Mouse (Mus musculus): ENCODE measurements around the gene Dhrs4. TPM values are rescaled to one million over a fixed set of nuclear protein-coding genes. Genes with fewer than 3 reads are reported as not detected.

Dhrs4 gene
- total and polyA plus RNA-seq, 2 experiments from 2014 or later = 15.8 to 29.6 TPM

GRCm38 (mm10) chr14:55477829-55478228 lies 729 bp upstream of the Dhrs4 start:
- Histone ChIP-seq H3K4me2 (ENCODE audit: low read depth, low read length) (no peak overlapping the region), H3K36me3 (ENCODE audit: insufficient read depth, low read length) (no peaks in the 10 kb centered on the region), H3K27me3 (ENCODE audit: insufficient read depth, low read length) (no peaks in the 10 kb centered on the region), H3K27ac (no peak overlapping the region), H3K9me3 (ENCODE audit: low read length) (no peaks in the 10 kb centered on the region), H3K4me1 (ENCODE audit: insufficient read depth, low read length) (no peaks in the 10 kb centered on the region), H3K4me3 (ENCODE audit: low read length) (no peak overlapping the region), H3K9ac (replicated peaks; ENCODE audit: low read length) (no peak overlapping the region)
- WGBS = 92% methylated on average over 5 of the region's 5 CpGs
- DNase-seq (ENCODE audit: low spot score) = no peak
- no peak for ATAC-seq
- TF ChIP-seq CTCF (IDR thresholded peaks at IDR 0.05; ENCODE audit: low read depth) = no peak

- Histone ChIP-seq H3K9me3 (ENCODE audit: low read length) (no peaks in the 10 kb centered on the region), H3K4me3 (ENCODE audit: low read length) (no peak overlapping the region), H3K9ac (replicated peaks; ENCODE audit: low read length) (no peak overlapping the region), H3K27me3 (ENCODE audit: insufficient read depth, low read length) (no peaks in the 10 kb centered on the region), H3K27ac (no peak overlapping the region), H3K36me3 (ENCODE audit: insufficient read depth, low read length) (no peaks in the 10 kb centered on the region), H3K4me2 (ENCODE audit: low read depth, low read length) (no peak overlapping the region), H3K4me1 (ENCODE audit: insufficient read depth, low read length) (no peaks in the 10 kb centered on the region)
- WGBS = 95% methylated on average over 10 of the region's 10 CpGs
- DNase-seq (ENCODE audit: low spot score) (no peak), ATAC-seq (no peak)
- no peak for TF ChIP-seq CTCF (IDR thresholded peaks at IDR 0.05; ENCODE audit: low read depth)
These were observed 1.1 kb downstream of the Dhrs4 start for GRCm38 (mm10) chr14:55479629-55480028.

GRCm38 (mm10) chr14:55484430-55485085 lies 6.0 kb downstream of the Dhrs4 start:
- Histone ChIP-seq H3K4me2 (ENCODE audit: low read depth, low read length) (no peak overlapping the region), H3K4me3 (ENCODE audit: low read length) (no peak overlapping the region), H3K36me3 (ENCODE audit: insufficient read depth, low read length) (no peaks in the 10 kb centered on the region), H3K27me3 (ENCODE audit: insufficient read depth, low read length) (no peaks in the 10 kb centered on the region), H3K27ac (no peak overlapping the region), H3K9me3 (ENCODE audit: low read length) (no peaks in the 10 kb centered on the region), H3K9ac (replicated peaks; ENCODE audit: low read length) (no peak overlapping the region), H3K4me1 (ENCODE audit: insufficient read depth, low read length) (no peaks in the 10 kb centered on the region)
- no peak for ATAC-seq
- no peak for DNase-seq (ENCODE audit: low spot score)
- TF ChIP-seq CTCF (IDR thresholded peaks at IDR 0.05; ENCODE audit: low read depth) = no peak
- 65% methylated on average over 5 of the region's 5 CpGs for WGBS

GRCm38 (mm10) chr14:55486836-55487235 lies 8.3 kb downstream of the Dhrs4 start:
- Histone ChIP-seq H3K4me1 (ENCODE audit: insufficient read depth, low read length) (peaks cover 7% of the 10 kb centered on the region; the same call in 1 of the 2 replicates), H3K4me2 (ENCODE audit: low read depth, low read length) (no peak overlapping the region), H3K4me3 (ENCODE audit: low read length) (no peak overlapping the region), H3K27ac (no peak overlapping the region), H3K27me3 (ENCODE audit: insufficient read depth, low read length) (no peaks in the 10 kb centered on the region), H3K9me3 (ENCODE audit: low read length) (no peaks in the 10 kb centered on the region), H3K9ac (replicated peaks; ENCODE audit: low read length) (no peak overlapping the region), H3K36me3 (ENCODE audit: insufficient read depth, low read length) (no peaks in the 10 kb centered on the region)
- no peak for TF ChIP-seq CTCF (IDR thresholded peaks at IDR 0.05; ENCODE audit: low read depth)
- DNase-seq (ENCODE audit: low spot score) = no peak
- ATAC-seq = no peak
- 89% methylated on average over 8 of the region's 8 CpGs for WGBS

- peak; percentile 90 for ATAC-seq
These were observed 12.0 kb downstream of the Dhrs4 start, which contains the start of gene Carmil3 for GRCm38 (mm10) chr14:55490361-55491201. Gene Carmil3 (plus strand): TSS chr14:55490651.

GRCm38 (mm10) chr14:55491291-55491833 lies 12.8 kb downstream of the Dhrs4 start:
- WGBS = under 1% methylated on average over 30 of the region's 30 CpGs
- no peak for TF ChIP-seq CTCF (IDR thresholded peaks at IDR 0.05; ENCODE audit: low read depth)
- H3K9ac ChIP-seq (replicated peaks; ENCODE audit: low read length) = peak overlapping the region; percentile 78
- H3K27me3 ChIP-seq (ENCODE audit: insufficient read depth, low read length) = no peaks in the 10 kb centered on the region
- peak overlapping the region; percentile 86 for H3K4me2 ChIP-seq (ENCODE audit: low read depth, low read length)
- DNase-seq (ENCODE audit: low spot score) (peak; percentile 61), ATAC-seq (peak; percentile 55)
- peak overlapping the region; percentile 74 for H3K4me3 ChIP-seq (ENCODE audit: low read length)
- H3K4me1 ChIP-seq (ENCODE audit: insufficient read depth, low read length) = peaks cover 7% of the 10 kb centered on the region; the same call in 1 of the 2 replicates
- peak overlapping the region; percentile 87 for H3K27ac ChIP-seq
- peaks cover 14% of the 10 kb centered on the region for H3K36me3 ChIP-seq (ENCODE audit: insufficient read depth, low read length)
- no peaks in the 10 kb centered on the region for H3K9me3 ChIP-seq (ENCODE audit: low read length)

More at GRCm38 (mm10) chr14:55490361-55491201, 12.0 kb downstream of the Dhrs4 start, which contains the start of gene Carmil3:
- DNase-seq (ENCODE audit: low spot score) = peak; percentile 97
- no peak for TF ChIP-seq CTCF (IDR thresholded peaks at IDR 0.05; ENCODE audit: low read depth)
- Histone ChIP-seq H3K4me2 (ENCODE audit: low read depth, low read length) (peak within 1 kb of the TSS; percentile 86), H3K27me3 (ENCODE audit: insufficient read depth, low read length) (no peaks in the 10 kb centered on the region), H3K9me3 (ENCODE audit: low read length) (no peaks in the 10 kb centered on the region), H3K9ac (replicated peaks; ENCODE audit: low read length) (peak within 1 kb of the TSS; percentile 78), H3K4me3 (ENCODE audit: low read length) (peak within 1 kb of the TSS; percentile 74), H3K4me1 (ENCODE audit: insufficient read depth, low read length) (peaks cover 7% of the 10 kb centered on the region; the same call in 1 of the 2 replicates), H3K27ac (peak within 1 kb of the TSS; percentile 87), H3K36me3 (ENCODE audit: insufficient read depth, low read length) (peaks cover 8% of the 10 kb centered on the region)
- under 1% methylated on average over 67 of the region's 68 CpGs for WGBS

Measured in hindbrain, postnatal 0 days (tissue).